Mouse (Mus musculus) spleen, postnatal 4 days (tissue): ENCODE results near the gene Racgap1.
A peak's percentile ranks its signal among the peaks of the same experiment; 100 is the strongest.

Source experiments
- DNase-seq, 2 experiments: peaks; one replicate each; pipeline ENCODE4 v3.0.0; 2022; ENCODE audit warnings: low spot score in 2 of 2

Racgap1 gene

GRCm38 (mm10) chr15:99651163-99651872, at the start of gene Racgap1:
Gene Racgap1 (minus strand): TSS chr15:99651656.
- DNase-seq = peak; percentile 97 to 98

- no peak for DNase-seq
Measured at GRCm38 (mm10) chr15:99700219-99701106, 49.0 kb upstream of the Racgap1 start.

GRCm38 (mm10) chr15:99699715-99700114, 48.3 kb upstream of the Racgap1 start:
- no peak for DNase-seq

- no peak for DNase-seq
Measured at GRCm38 (mm10) chr15:99698533-99699085, 47.2 kb upstream of the Racgap1 start.

- DNase-seq = no peak
Measured at GRCm38 (mm10) chr15:99697309-99697708, 45.9 kb upstream of the Racgap1 start.

- no peak for DNase-seq
Measured at GRCm38 (mm10) chr15:99691976-99692375, 40.5 kb upstream of the Racgap1 start.

GRCm38 (mm10) chr15:99690924-99691323, 39.5 kb upstream of the Racgap1 start:
- DNase-seq = no peak

- DNase-seq = peak in 1 of 2 experiments; percentile 41
Measured at GRCm38 (mm10) chr15:99688712-99689111, 37.3 kb upstream of the Racgap1 start.

- DNase-seq = no peak
Measured at GRCm38 (mm10) chr15:99684156-99684555, 32.7 kb upstream of the Racgap1 start.

GRCm38 (mm10) chr15:99682880-99683279, 31.4 kb upstream of the Racgap1 start:
- DNase-seq = peak; percentile 39 to 72

- no peak for DNase-seq
Measured at GRCm38 (mm10) chr15:99679008-99679407, 27.6 kb upstream of the Racgap1 start.

- DNase-seq = peak; percentile 39 to 80
Measured at GRCm38 (mm10) chr15:99678063-99678800, 26.8 kb upstream of the Racgap1 start.

- DNase-seq = no peak
Measured at GRCm38 (mm10) chr15:99677089-99677488, 25.6 kb upstream of the Racgap1 start.

GRCm38 (mm10) chr15:99674866-99675265, 23.4 kb upstream of the Racgap1 start:
- DNase-seq = no peak

- no peak for DNase-seq
Measured at GRCm38 (mm10) chr15:99671783-99672182, 20.3 kb upstream of the Racgap1 start.

- no peak for DNase-seq
Measured at GRCm38 (mm10) chr15:99670964-99671670, 19.7 kb upstream of the Racgap1 start.

- peak in 1 of 2 experiments; percentile 25 for DNase-seq
Measured at GRCm38 (mm10) chr15:99670154-99670821, 18.8 kb upstream of the Racgap1 start, which contains the start of gene Asic1. Gene Asic1 (plus strand): TSS chr15:99670368.

GRCm38 (mm10) chr15:99669392-99669791, 17.9 kb upstream of the Racgap1 start:
- DNase-seq = no peak

GRCm38 (mm10) chr15:99668881-99669280, 17.4 kb upstream of the Racgap1 start:
- DNase-seq = peak; percentile 65 to 86

- no peak for DNase-seq
Measured at GRCm38 (mm10) chr15:99667544-99667943, 16.1 kb upstream of the Racgap1 start.
